Mouse (Mus musculus) cortical plate, adult 2 months (tissue): ENCODE data around the gene Obp2b. TPM values are rescaled to one million over a fixed set of nuclear protein-coding genes. Genes with fewer than 3 reads are reported as not detected.
"Not testable (repeated sequence)": the region's sequence is repeated elsewhere in the genome, so short reads cannot be mapped to it uniquely, and the experiment has no call there.

Experiments
- H3K27ac ChIP-seq: fragments of 200-500 bp; 2 replicates; pipeline ENCODE4 v1.5.1; 2012; ENCODE audit warnings: low read length, control low read depth, inconsistent platforms; ENCODE audit not compliant: insufficient read depth
- H3K4me1 ChIP-seq: fragments of 200-500 bp; 2 replicates; pipeline ENCODE4 v1.6.1; 2011; ENCODE audit warnings: low read length; ENCODE audit not compliant: control insufficient read depth, insufficient read depth
- H3K4me3 ChIP-seq: fragments of 200-500 bp; 2 replicates; pipeline ENCODE4 v1.5.1; 2011; ENCODE audit warnings: mild to moderate bottlenecking, low read length, control low read depth; ENCODE audit not compliant: insufficient read depth
- CTCF ChIP-seq: fragments of 200-500 bp; IDR thresholded peaks from 2 replicates; pipeline ENCODE4 v1.5.1; 2011; ENCODE audit warnings: mild to moderate bottlenecking, control low read depth, low read length; ENCODE audit not compliant: insufficient read depth; ENCODE audit errors: extremely low read depth
- POLR2A ChIP-seq: fragments of 200-500 bp; IDR thresholded peaks from 2 replicates; pipeline ENCODE4 v1.6.1; 2011; ENCODE audit warnings: mild to moderate bottlenecking, low read length, control low read depth; ENCODE audit not compliant: insufficient read depth; ENCODE audit errors: extremely low read depth
- polyA plus RNA-seq: library from polyadenylated mRNA; depleted of rRNA; stranded (reverse); fragments of >200 nt; gene quantifications from 2 replicates; pipeline ENCODE4 v1.2.3, GENCODE M21; 2012; rRNA removed

Obp2b gene
- polyA plus RNA-seq, result 0.15 TPM in 1 of 2 replicates, not detected in the other

- H3K27ac ChIP-seq, H3K4me1 ChIP-seq, H3K4me3 ChIP-seq: not testable (repeated sequence)
Observed at GRCm38 (mm10) chr2:25736709-25737108, at the start of gene Obp2b. Obp2b (plus strand) TSS chr2:25737009.

- H3K27ac ChIP-seq, result no peak overlapping the region
- H3K4me1 ChIP-seq, result no peaks in the 10 kb centered on the region
- no peak overlapping the region for H3K4me3 ChIP-seq
- TF ChIP-seq CTCF (peak; percentile 77), POLR2A (no peak)
Observed at GRCm38 (mm10) chr2:25694605-25695004, 42.2 kb upstream of the Obp2b start.

GRCm38 (mm10) chr2:25696951-25697350 lies 39.9 kb upstream of the Obp2b start:
- Histone ChIP-seq H3K4me3 (no peak overlapping the region), H3K4me1 (no peaks in the 10 kb centered on the region), H3K27ac (no peak overlapping the region)
- no peak for TF ChIP-seq CTCF
- no peak for TF ChIP-seq POLR2A

GRCm38 (mm10) chr2:25698696-25699095 lies 38.1 kb upstream of the Obp2b start:
- Histone ChIP-seq H3K27ac (no peak overlapping the region), H3K4me1 (no peaks in the 10 kb centered on the region), H3K4me3 (no peak overlapping the region)
- TF ChIP-seq POLR2A (no peak), CTCF (no peak)

- not testable (repeated sequence) for H3K4me1 ChIP-seq, H3K27ac ChIP-seq, H3K4me3 ChIP-seq
Observed at GRCm38 (mm10) chr2:25699743-25700142, 37.1 kb upstream of the Obp2b start, which contains the start of gene Obp2a. Obp2a (plus strand) TSS chr2:25700043.

- Histone ChIP-seq H3K4me3 (no peak overlapping the region), H3K4me1 (no peaks in the 10 kb centered on the region), H3K27ac (no peak overlapping the region)
- TF ChIP-seq POLR2A (no peak), CTCF (no peak)
Observed at GRCm38 (mm10) chr2:25701001-25701400, 35.8 kb upstream of the Obp2b start.

GRCm38 (mm10) chr2:25703706-25704105 lies 33.1 kb upstream of the Obp2b start:
- TF ChIP-seq POLR2A, result no peak
- TF ChIP-seq CTCF, result no peak
- Histone ChIP-seq H3K27ac (no peak overlapping the region), H3K4me1 (peaks cover 2% of the 10 kb centered on the region; the same call in 1 of the 2 replicates), H3K4me3 (no peak overlapping the region)

- TF ChIP-seq POLR2A, result peak; percentile 97
- TF ChIP-seq CTCF, result peak; percentile 43
- Histone ChIP-seq H3K27ac (peak within 1 kb of the TSS; percentile 18), H3K4me3 (peak within 1 kb of the TSS; percentile 66), H3K4me1 (peaks cover 5% of the 10 kb centered on the region; the same call in 1 of the 2 replicates)
Observed at GRCm38 (mm10) chr2:25706643-25707481, 29.9 kb upstream of the Obp2b start, which contains the start of gene Bmyc. Bmyc (plus strand) TSS chr2:25706739.

- TF ChIP-seq POLR2A (0 out of 2 replicates have a peak, but pooled peaks have one; percentile 27), CTCF (peak; percentile 41)
- peaks cover 5% of the 10 kb centered on the region; the same call in 1 of the 2 replicates for H3K4me1 ChIP-seq
- H3K27ac ChIP-seq, result no peak overlapping the region
- H3K4me3 ChIP-seq, result peak overlapping the region; percentile 31
Observed at GRCm38 (mm10) chr2:25708121-25708520, 28.7 kb upstream of the Obp2b start.

- H3K4me3 ChIP-seq, H3K27ac ChIP-seq, H3K4me1 ChIP-seq: not testable (repeated sequence)
Observed at GRCm38 (mm10) chr2:25709056-25709455, 27.8 kb upstream of the Obp2b start.

GRCm38 (mm10) chr2:25709791-25710190 lies 27.0 kb upstream of the Obp2b start:
- H3K4me1 ChIP-seq, H3K4me3 ChIP-seq, H3K27ac ChIP-seq: not testable (repeated sequence)

GRCm38 (mm10) chr2:25711641-25712040 lies 25.2 kb upstream of the Obp2b start:
- not testable (repeated sequence) for H3K4me3 ChIP-seq, H3K27ac ChIP-seq, H3K4me1 ChIP-seq
